Mouse (Mus musculus): ENCODE measurements around the gene Pik3r2.

The Pik3r2 gene

GRCm38 (mm10) chr8:70742176-70742575, 34.3 kb downstream of the Pik3r2 start:
- DNase-seq (ENCODE audit: low spot score in 2 of 2), result no peak

GRCm38 (mm10) chr8:70741661-70742060, 34.9 kb downstream of the Pik3r2 start:
- DNase-seq (ENCODE audit: low spot score in 2 of 2), result no peak

- no peak for DNase-seq (ENCODE audit: low spot score in 2 of 2)
These were observed 38.3 kb downstream of the Pik3r2 start for GRCm38 (mm10) chr8:70738211-70738610.

- no peak for DNase-seq (ENCODE audit: low spot score in 2 of 2)
These were observed 38.8 kb downstream of the Pik3r2 start for GRCm38 (mm10) chr8:70737705-70738104.

- no peak for DNase-seq (ENCODE audit: low spot score in 2 of 2)
These were observed 45.6 kb downstream of the Pik3r2 start for GRCm38 (mm10) chr8:70730956-70731355.

GRCm38 (mm10) chr8:70729808-70730475, 46.6 kb downstream of the Pik3r2 start:
- no peak for DNase-seq (ENCODE audit: low spot score in 2 of 2)

GRCm38 (mm10) chr8:70726721-70727120, 49.8 kb downstream of the Pik3r2 start:
- DNase-seq (ENCODE audit: low spot score in 2 of 2), result no peak

GRCm38 (mm10) chr8:70725792-70726447, 50.6 kb downstream of the Pik3r2 start:
- DNase-seq (ENCODE audit: low spot score in 2 of 2), result no peak

GRCm38 (mm10) chr8:70724216-70724615, 52.3 kb downstream of the Pik3r2 start:
- no peak for DNase-seq (ENCODE audit: low spot score in 2 of 2)

- DNase-seq (ENCODE audit: low spot score in 2 of 2), result no peak
These were observed 52.9 kb downstream of the Pik3r2 start, which contains the start of gene Pde4c for GRCm38 (mm10) chr8:70723486-70724210. Gene Pde4c, plus strand, starts transcription at chr8:70723720.

- DNase-seq (ENCODE audit: low spot score in 2 of 2), result no peak
These were observed 54.9 kb downstream of the Pik3r2 start for GRCm38 (mm10) chr8:70721601-70722000.

- peak; percentile 74 to 77 for DNase-seq (ENCODE audit: low spot score in 2 of 2)
These were observed 55.8 kb downstream of the Pik3r2 start for GRCm38 (mm10) chr8:70720739-70721138.

- no peak for DNase-seq (ENCODE audit: low spot score in 2 of 2)
These were observed 56.7 kb downstream of the Pik3r2 start for GRCm38 (mm10) chr8:70719796-70720270.

GRCm38 (mm10) chr8:70718297-70718696, 58.2 kb downstream of the Pik3r2 start, which contains the start of gene Gm3336:
Gene Gm3336, plus strand, starts transcription at chr8:70718543.
- no peak for DNase-seq (ENCODE audit: low spot score in 2 of 2)
